Mouse (Mus musculus) forebrain, embryonic 14.5 days (tissue): ENCODE measurements at regions not wholly inside any gene's neighbourhood (a gene's known extent, or its start where the extent isn't known, plus 50 kb on each side); places are given as distances from the start of the nearest gene placed in this dataset.

Experiments used
- ATAC-seq: fragments of 200-750 bp; cut with Nextera tagmentation; 2 replicates; pipeline ENCODE4 v1.8.0; 2017; ENCODE audit warnings: mild to moderate bottlenecking, moderate library complexity
- DNase-seq: peaks from one replicate; pipeline ENCODE4 v3.0.0-alpha.2; 2015; ENCODE audit warnings: low spot score
- H3K27ac ChIP-seq: fragments of 300-500 bp; sonication (generic); 2 replicates; pipeline ENCODE4 v1.5.1; 2014; ENCODE audit warnings: low read depth, mild to moderate bottlenecking, control low read depth, low read length, moderate library complexity
- H3K27me3 ChIP-seq: fragments of 300-500 bp; sonication (generic); replicated peaks from 2 replicates; pipeline ENCODE4 v1.6.1; 2014; ENCODE audit warnings: low read length, control low read depth, mixed read lengths; ENCODE audit not compliant: control insufficient read depth, insufficient read depth
- H3K36me3 ChIP-seq: fragments of 300-500 bp; sonication (generic); 2 replicates; pipeline ENCODE4 v1.6.1; 2014; ENCODE audit warnings: low read length, control low read depth; ENCODE audit not compliant: control insufficient read depth, insufficient read depth
- H3K4me1 ChIP-seq: fragments of 300-500 bp; sonication (generic); 2 replicates; pipeline ENCODE4 v1.6.1; 2014; ENCODE audit warnings: antibody characterized with exemption, low read length, control low read depth; ENCODE audit not compliant: control insufficient read depth, insufficient read depth
- H3K4me2 ChIP-seq: fragments of 300-500 bp; sonication (generic); 2 replicates; pipeline ENCODE4 v1.6.1; 2014; ENCODE audit warnings: mild to moderate bottlenecking, control low read depth, low read length
- H3K4me3 ChIP-seq: fragments of 300-500 bp; sonication (generic); 2 replicates; pipeline ENCODE4 v1.5.1; 2014; ENCODE audit warnings: low read depth, low read length, control low read depth
- H3K9ac ChIP-seq: fragments of 300-500 bp; sonication (generic); 2 replicates; pipeline ENCODE4 v1.6.1; 2014; ENCODE audit warnings: mild to moderate bottlenecking, low read length, control low read depth, moderate library complexity
- H3K9me3 ChIP-seq: fragments of 300-500 bp; sonication (generic); replicated peaks from 2 replicates; pipeline ENCODE4 v1.6.1; 2016; ENCODE audit warnings: low read length, control low read depth, mixed read lengths; ENCODE audit not compliant: control insufficient read depth
- WGBS: fragments of 180-500 bp; shearing (Covaris S2); extraction: QIAGEN DNeasy Blood & Tissue Kit; methylation state at CpG from one replicate; pipeline ENCODE4 v1.1.7; 2014; 5-methylcytosine and 5-hydroxymethylcytosine counted together

- no peak overlapping the region for H3K4me2 ChIP-seq
- no peak overlapping the region for H3K9ac ChIP-seq
- no peaks in the 10 kb centered on the region for H3K36me3 ChIP-seq
- no peak overlapping the region for H3K27ac ChIP-seq
- ATAC-seq, result no peak
- no peaks in the 10 kb centered on the region for H3K27me3 ChIP-seq
- no peaks in the 10 kb centered on the region for H3K4me1 ChIP-seq
- no peaks in the 10 kb centered on the region for H3K9me3 ChIP-seq
- no peak overlapping the region for H3K4me3 ChIP-seq
- no peak for DNase-seq
These were observed 532.7 kb upstream of the Hs6st1 start for GRCm38 (mm10) chr1:35535470-35535869.

GRCm38 (mm10) chr1:35536276-35536675 lies 531.9 kb upstream of the Hs6st1 start:
- ATAC-seq, result no peak
- H3K4me2 ChIP-seq, result no peak overlapping the region
- 85% methylated on average over 5 of the region's 5 CpGs for WGBS

GRCm38 (mm10) chr1:35548845-35549244 lies 519.4 kb upstream of the Hs6st1 start:
- ATAC-seq, result no peak
- H3K4me2 ChIP-seq, result no peak overlapping the region
- no peak overlapping the region for H3K4me3 ChIP-seq
- no peak for DNase-seq
- no peak overlapping the region for H3K27ac ChIP-seq
- 93% methylated on average over 3 of the region's 3 CpGs for WGBS
- H3K9me3 ChIP-seq, result no peaks in the 10 kb centered on the region
- H3K9ac ChIP-seq, result no peak overlapping the region
- H3K4me1 ChIP-seq, result no peaks in the 10 kb centered on the region
- no peaks in the 10 kb centered on the region for H3K36me3 ChIP-seq
- no peaks in the 10 kb centered on the region for H3K27me3 ChIP-seq

More at GRCm38 (mm10) chr1:35536276-35536675, 531.9 kb upstream of the Hs6st1 start:
- no peak overlapping the region for H3K27ac ChIP-seq
- H3K9me3 ChIP-seq, result no peaks in the 10 kb centered on the region
- H3K4me1 ChIP-seq, result no peaks in the 10 kb centered on the region
- no peaks in the 10 kb centered on the region for H3K27me3 ChIP-seq
- no peak for DNase-seq
- no peak overlapping the region for H3K4me3 ChIP-seq
- H3K9ac ChIP-seq, result no peak overlapping the region
- H3K36me3 ChIP-seq, result no peaks in the 10 kb centered on the region

GRCm38 (mm10) chr1:35551503-35551902 lies 516.7 kb upstream of the Hs6st1 start:
- DNase-seq (no peak), ATAC-seq (no peak)
- no peak overlapping the region for H3K4me3 ChIP-seq
- no peak overlapping the region for H3K4me2 ChIP-seq
- H3K36me3 ChIP-seq, result no peaks in the 10 kb centered on the region
- H3K4me1 ChIP-seq, result no peaks in the 10 kb centered on the region
- WGBS, result 79% methylated on average over 1 of the region's 1 CpGs
- no peak overlapping the region for H3K9ac ChIP-seq
- H3K27me3 ChIP-seq, result no peaks in the 10 kb centered on the region
- no peak overlapping the region for H3K27ac ChIP-seq
- no peaks in the 10 kb centered on the region for H3K9me3 ChIP-seq

- Histone ChIP-seq H3K27me3 (no peaks in the 10 kb centered on the region), H3K4me3 (no peak overlapping the region), H3K4me1 (no peaks in the 10 kb centered on the region), H3K27ac (no peak overlapping the region), H3K9me3 (peaks cover 4% of the 10 kb centered on the region; the same call in 1 of the 2 replicates), H3K4me2 (no peak overlapping the region), H3K9ac (no peak overlapping the region), H3K36me3 (no peaks in the 10 kb centered on the region)
- no peak for DNase-seq
- ATAC-seq, result no peak
- 89% methylated on average over 4 of the region's 4 CpGs for WGBS
These were observed 505.4 kb upstream of the Hs6st1 start for GRCm38 (mm10) chr1:35562786-35563185.

- H3K27me3 ChIP-seq, result no peaks in the 10 kb centered on the region
- no peak overlapping the region for H3K9ac ChIP-seq
- ATAC-seq, result peak; percentile 26; the same call in 1 of the 2 replicates
- H3K27ac ChIP-seq, result no peak overlapping the region
- H3K4me3 ChIP-seq, result no peak overlapping the region
- no peak for DNase-seq
- H3K4me1 ChIP-seq, result no peaks in the 10 kb centered on the region
- no peak overlapping the region for H3K4me2 ChIP-seq
- 79% methylated on average over 1 of the region's 1 CpGs for WGBS
- H3K36me3 ChIP-seq, result no peaks in the 10 kb centered on the region
- no peaks in the 10 kb centered on the region for H3K9me3 ChIP-seq
These were observed 493.0 kb upstream of the Hs6st1 start for GRCm38 (mm10) chr1:35575203-35575602.

GRCm38 (mm10) chr1:35579392-35579791 lies 488.8 kb upstream of the Hs6st1 start:
- H3K4me1 ChIP-seq, result no peaks in the 10 kb centered on the region
- ATAC-seq (no peak), DNase-seq (no peak)
- H3K27ac ChIP-seq, result no peak overlapping the region
- WGBS, result 89% methylated on average over 3 of the region's 3 CpGs
- H3K9ac ChIP-seq, result no peak overlapping the region
- H3K9me3 ChIP-seq, result no peaks in the 10 kb centered on the region
- H3K27me3 ChIP-seq, result no peaks in the 10 kb centered on the region
- H3K36me3 ChIP-seq, result no peaks in the 10 kb centered on the region
- H3K4me3 ChIP-seq, result no peak overlapping the region
- H3K4me2 ChIP-seq, result no peak overlapping the region

GRCm38 (mm10) chr1:35579992-35580391 lies 488.2 kb upstream of the Hs6st1 start:
- H3K9me3 ChIP-seq, result no peaks in the 10 kb centered on the region
- H3K4me2 ChIP-seq, result no peak overlapping the region
- 80% methylated on average over 4 of the region's 4 CpGs for WGBS
- H3K4me3 ChIP-seq, result no peak overlapping the region
- no peak overlapping the region for H3K27ac ChIP-seq
- no peak for ATAC-seq
- no peak overlapping the region for H3K9ac ChIP-seq
- H3K36me3 ChIP-seq, result no peaks in the 10 kb centered on the region
- H3K27me3 ChIP-seq, result no peaks in the 10 kb centered on the region
- DNase-seq, result no peak
- H3K4me1 ChIP-seq, result no peaks in the 10 kb centered on the region

- H3K9me3 ChIP-seq, result no peaks in the 10 kb centered on the region
- DNase-seq (no peak), ATAC-seq (no peak)
- H3K27me3 ChIP-seq, result no peaks in the 10 kb centered on the region
- H3K4me3 ChIP-seq, result no peak overlapping the region
- no peak overlapping the region for H3K9ac ChIP-seq
- 76% methylated on average over 3 of the region's 3 CpGs for WGBS
- no peaks in the 10 kb centered on the region for H3K36me3 ChIP-seq
- H3K4me1 ChIP-seq, result no peaks in the 10 kb centered on the region
- H3K4me2 ChIP-seq, result no peak overlapping the region
- no peak overlapping the region for H3K27ac ChIP-seq
These were observed 487.7 kb upstream of the Hs6st1 start for GRCm38 (mm10) chr1:35580474-35580873.
